Mouse (Mus musculus) heart, adult 18-20 months (tissue): Measurements from ENCODE around the gene Azgp1. TPM values are rescaled to one million over a fixed set of nuclear protein-coding genes. Genes with fewer than 3 reads are reported as not detected.

ENCODE experiments used
- total RNA-seq, 2 experiments: library from RNA; stranded (reverse); gene quantifications; 2 replicates each; pipeline ENCODE4 v1.2.3; 2021

The Azgp1 gene
- total RNA-seq, 2 experiments from 2014 or later, result not detected

Other genes with a start within 250 kb of the Azgp1 start
- 1 to 10 TPM in 1 of 2 experiments, under 1 TPM in 1; 0.79 to 1.1 TPM for gene Nyap1, start 239.9 kb upstream of the Azgp1 start, total RNA-seq
- gene Tsc22d4, start 235.8 kb upstream of the Azgp1 start, total RNA-seq, result 100 to 1,000 TPM; 240 to 253 TPM
- gene Ppp1r35, start 202.7 kb upstream of the Azgp1 start, total RNA-seq, result 10 to 100 TPM in 1 of 2 experiments, 1 to 10 TPM in 1; 9.9 to 12.0 TPM
- gene Mepce, start 193.9 kb upstream of the Azgp1 start, total RNA-seq, result 10 to 100 TPM; 24.2 to 28.7 TPM
- gene Zcwpw1, start 193.7 kb upstream of the Azgp1 start, total RNA-seq, result under 1 TPM; 0.22 to 0.72 TPM
- gene Pilra, start 145.2 kb upstream of the Azgp1 start, total RNA-seq, result 1 to 10 TPM; 1.5 to 1.7 TPM
- 1 to 10 TPM; 1.3 to 2.3 TPM for gene Pilrb1, start 123.4 kb upstream of the Azgp1 start, total RNA-seq
- gene Pilrb2, start 109.7 kb upstream of the Azgp1 start, total RNA-seq, result under 1 TPM in 1 of 2 experiments, not detected in 1; 0.74 TPM
- under 1 TPM; 0.21 to 0.25 TPM for gene Cyp3a13, start 59.9 kb upstream of the Azgp1 start, total RNA-seq
- under 1 TPM; 0.15 to 0.26 TPM for gene Gjc3, start 18.4 kb upstream of the Azgp1 start, total RNA-seq
- not detected for gene Smok3a, start 39.7 kb downstream of the Azgp1 start, total RNA-seq
- not detected for gene Smok3b, start 39.9 kb downstream of the Azgp1 start, total RNA-seq
- gene Smok3c, start 71.7 kb downstream of the Azgp1 start, total RNA-seq, result not detected
- gene Zkscan1, start 103.6 kb downstream of the Azgp1 start, total RNA-seq, result 10 to 100 TPM; 14.3 to 17.3 TPM
- 10 to 100 TPM; 11.4 to 13.6 TPM for gene Zscan21, start 135.4 kb downstream of the Azgp1 start, total RNA-seq
- gene Zfp113, start 174.2 kb downstream of the Azgp1 start, total RNA-seq, result 1 to 10 TPM; 6.8 to 8.0 TPM
- 100 to 1,000 TPM; 123 to 129 TPM for gene Cops6, start 179.6 kb downstream of the Azgp1 start, total RNA-seq
- gene Ap4m1, start 190.5 kb downstream of the Azgp1 start, total RNA-seq, result 1 to 10 TPM; 6.4 to 7.9 TPM
- 10 to 100 TPM in 1 of 2 experiments, 1 to 10 TPM in 1; 9.3 to 11.6 TPM for gene Mcm7, start 190.9 kb downstream of the Azgp1 start, total RNA-seq
- gene Taf6, start 205.9 kb downstream of the Azgp1 start, total RNA-seq, result 10 to 100 TPM; 29.6 to 34.7 TPM
- 1 to 10 TPM; 6.3 to 6.9 TPM for gene Cnpy4, start 206.0 kb downstream of the Azgp1 start, total RNA-seq
- gene Mblac1, start 212.8 kb downstream of the Azgp1 start, total RNA-seq, result 1 to 10 TPM; 1.9 to 2.8 TPM
- gene Nxpe5, start 244.4 kb downstream of the Azgp1 start, total RNA-seq, result under 1 TPM; 0.47 to 0.57 TPM